Mouse (Mus musculus): ENCODE data around the gene Igsf21.
A peak's percentile ranks its signal among the peaks of the same experiment; 100 is the strongest.

The Igsf21 gene

DNA sequence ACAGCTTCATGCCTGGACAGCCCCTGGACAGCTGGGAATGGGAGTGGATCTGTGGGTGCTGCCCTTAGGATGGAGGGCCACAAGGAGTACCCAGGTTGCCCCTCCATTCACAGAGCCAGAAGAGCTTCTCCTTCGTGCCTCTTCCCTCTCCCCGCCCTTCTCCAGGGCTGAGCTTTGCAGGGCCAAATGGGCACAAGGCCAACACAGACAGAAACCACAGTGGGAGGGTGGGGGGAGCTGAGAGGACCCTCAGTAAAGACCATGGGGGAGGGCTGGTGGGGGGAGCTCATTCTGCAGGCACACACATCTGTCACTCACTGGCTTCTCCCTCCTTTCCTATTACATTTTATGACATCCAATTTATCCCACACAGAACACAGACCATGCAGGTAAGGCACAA is 151.7 kb downstream of the Igsf21 start:
- no peak for DNase-seq

DNA sequence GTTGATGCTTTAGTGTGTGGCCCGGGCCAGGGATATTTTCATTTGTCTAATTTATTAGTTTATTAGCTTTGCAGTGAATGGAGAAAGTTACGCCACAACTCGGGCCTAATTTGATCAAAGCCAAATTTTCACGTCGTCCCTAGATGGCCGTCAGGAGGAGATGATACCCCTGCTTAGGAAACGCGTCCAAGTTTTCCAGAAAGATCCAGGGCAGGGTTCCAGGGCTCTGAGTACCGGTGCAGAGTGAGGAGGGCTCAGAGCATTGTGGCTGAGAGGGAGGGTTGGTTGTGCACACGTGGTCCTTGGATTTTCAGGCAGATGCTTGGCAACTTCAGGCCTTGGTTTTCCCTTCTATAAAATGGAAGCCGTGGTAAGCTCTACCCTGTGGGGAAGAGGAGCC is 154.2 kb downstream of the Igsf21 start:
- DNase-seq = no peak

DNA sequence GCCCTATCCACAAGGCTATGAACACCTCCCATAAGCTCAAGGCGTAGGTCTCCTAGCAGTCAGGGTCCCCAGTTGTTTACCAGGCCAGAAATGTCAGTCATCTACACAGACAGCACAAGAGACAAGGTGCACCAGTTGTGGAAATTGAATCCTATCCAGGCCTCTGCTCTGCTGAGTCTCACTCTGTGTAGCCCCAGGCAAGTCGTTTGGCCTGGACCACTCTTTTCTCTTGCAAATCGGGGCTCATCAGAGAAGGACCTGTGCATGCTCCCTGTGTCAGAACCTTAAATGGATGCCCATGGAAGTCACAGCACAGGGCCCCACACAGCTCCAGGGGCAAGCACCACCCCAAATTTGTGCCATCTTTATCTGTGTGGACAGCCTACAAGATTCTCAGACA is 154.9 kb downstream of the Igsf21 start:
- no peak for DNase-seq

DNA sequence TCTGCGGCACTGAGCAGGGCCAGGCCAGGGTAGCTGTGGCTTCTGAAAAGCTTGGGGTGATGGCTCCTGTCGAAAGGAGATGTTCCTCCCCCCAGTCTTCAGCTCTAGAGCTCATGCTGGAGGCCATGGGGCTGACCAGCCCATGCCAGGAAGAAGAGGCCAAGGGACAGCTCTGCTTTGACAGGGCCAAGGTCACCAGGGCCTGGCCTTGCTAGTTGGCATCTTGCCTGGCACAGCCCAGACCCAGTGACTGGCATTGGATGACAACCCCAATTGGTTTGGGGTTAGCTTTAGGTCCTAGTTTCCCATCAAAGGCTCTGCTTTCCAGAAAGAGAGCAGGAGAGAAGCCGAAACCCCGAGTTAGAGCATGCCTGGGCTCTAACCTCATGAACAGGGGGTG is 156.9 kb downstream of the Igsf21 start:
- DNase-seq = no peak

DNA sequence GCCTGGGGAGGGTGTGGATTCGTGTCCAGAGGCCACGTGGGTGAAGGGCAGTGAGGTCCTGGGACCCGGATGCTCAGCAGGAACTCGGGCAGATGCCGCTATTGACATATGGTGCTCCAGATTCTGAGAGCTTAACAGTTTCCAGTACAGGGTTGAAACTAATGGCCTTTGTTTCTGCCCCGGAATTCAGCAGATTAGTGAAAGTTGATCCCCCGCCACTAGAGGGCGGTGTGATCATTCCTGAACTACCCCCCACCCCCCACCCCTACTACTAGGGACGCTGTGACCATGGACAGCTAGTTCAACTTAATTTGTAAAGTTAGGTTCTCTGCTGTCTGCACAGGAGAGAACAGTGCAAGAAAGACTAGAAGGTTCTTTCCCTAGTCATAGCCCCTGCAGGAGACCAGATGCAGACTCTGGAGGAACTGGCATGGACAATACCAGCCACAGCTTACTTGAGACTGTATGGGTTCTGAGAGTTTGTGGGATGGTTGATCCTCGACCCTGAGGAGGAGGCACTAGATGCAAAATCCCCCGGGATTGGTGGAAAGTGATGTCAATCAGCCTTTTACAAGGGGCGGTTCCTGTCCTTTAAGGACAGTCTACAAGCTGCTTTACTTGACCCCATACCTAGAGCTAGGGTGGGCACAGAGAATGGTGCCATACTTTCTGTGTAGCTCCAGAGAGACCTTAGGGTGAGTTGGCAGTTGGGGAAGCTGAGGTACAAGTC is 157.7 kb downstream of the Igsf21 start:
- no peak for DNase-seq

DNA sequence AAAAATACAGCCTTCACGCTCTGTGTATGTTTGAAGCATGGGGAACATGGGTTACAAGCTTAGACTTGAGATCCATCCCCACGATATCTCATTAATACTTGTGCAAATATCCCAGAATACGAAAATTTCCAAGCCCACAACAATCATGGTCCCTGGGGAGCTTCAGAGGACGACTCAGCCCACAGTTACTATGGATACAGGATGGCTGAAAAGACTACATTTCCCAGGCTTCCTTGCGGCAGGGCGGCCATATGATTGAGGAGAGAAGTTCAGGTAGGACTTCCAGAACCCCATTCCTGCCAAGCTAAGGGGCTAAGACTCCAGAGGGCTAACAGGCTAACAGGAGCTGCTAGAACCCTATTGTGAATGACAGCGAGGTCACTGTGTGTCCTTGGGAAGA is 160.4 kb downstream of the Igsf21 start:
- DNase-seq = no peak

DNA sequence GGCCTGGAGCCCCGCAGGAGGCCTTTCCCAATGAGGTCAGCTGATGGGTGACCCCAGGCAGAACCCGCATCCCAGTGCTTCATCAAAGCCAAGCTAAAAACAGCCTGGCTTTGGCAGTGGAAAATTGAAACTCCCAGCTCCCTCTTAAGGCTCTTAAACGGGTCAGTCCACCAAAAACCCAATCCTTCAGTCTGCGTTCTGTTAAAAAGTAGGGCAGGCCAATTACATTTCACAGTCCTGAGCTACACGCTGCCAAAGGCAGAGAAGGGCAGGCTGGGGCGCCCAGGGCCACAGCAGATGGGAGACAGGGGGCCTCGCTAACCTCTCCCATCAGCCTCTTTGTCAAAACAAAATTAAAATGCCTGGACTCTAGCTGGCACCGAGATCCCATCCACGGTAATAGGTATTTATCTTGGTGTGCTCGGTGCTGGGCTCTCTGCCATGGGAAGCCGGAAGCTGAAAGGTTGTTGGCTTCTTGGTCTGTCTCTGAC is 162.0 kb downstream of the Igsf21 start:
- no peak for DNase-seq

DNA sequence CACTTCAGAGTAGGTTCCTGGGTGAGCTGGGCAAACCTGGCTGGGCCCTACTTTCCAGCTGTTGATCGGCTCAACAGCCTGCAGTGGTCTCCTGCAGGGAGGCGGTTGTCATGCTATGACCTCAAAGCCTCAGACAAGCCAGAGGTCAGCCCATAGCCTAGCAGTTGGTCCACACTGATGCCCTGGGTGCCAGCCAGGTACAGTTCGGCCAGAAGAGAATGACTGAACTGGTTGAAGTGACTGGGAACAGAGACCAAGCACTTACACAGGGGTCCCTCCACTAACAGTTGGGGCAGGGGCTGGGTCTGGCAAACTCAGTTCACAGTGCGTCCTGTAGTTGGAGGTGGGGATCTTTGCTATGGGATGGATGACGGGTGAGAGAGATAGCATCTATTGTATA is 162.5 kb downstream of the Igsf21 start:
- DNase-seq = no peak

DNA sequence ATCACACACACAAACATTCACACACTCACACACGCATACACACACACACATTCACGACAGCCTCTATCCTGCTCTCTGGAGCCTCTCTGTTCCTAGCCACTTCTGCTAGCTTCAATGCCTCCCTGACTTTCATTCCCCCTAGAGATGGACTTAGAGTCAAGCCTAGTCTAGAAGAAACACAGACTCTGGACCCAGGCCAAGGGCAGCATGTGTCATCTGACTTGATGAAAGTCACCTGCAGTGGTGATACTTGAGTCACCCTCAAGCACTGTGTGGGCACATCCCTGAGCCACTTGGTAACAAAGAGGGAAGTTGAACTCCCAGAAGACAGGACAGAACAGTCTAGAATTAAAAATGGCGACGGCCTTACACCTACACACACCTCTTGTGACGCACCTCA is 168.2 kb downstream of the Igsf21 start:
- DNase-seq = no peak

DNA sequence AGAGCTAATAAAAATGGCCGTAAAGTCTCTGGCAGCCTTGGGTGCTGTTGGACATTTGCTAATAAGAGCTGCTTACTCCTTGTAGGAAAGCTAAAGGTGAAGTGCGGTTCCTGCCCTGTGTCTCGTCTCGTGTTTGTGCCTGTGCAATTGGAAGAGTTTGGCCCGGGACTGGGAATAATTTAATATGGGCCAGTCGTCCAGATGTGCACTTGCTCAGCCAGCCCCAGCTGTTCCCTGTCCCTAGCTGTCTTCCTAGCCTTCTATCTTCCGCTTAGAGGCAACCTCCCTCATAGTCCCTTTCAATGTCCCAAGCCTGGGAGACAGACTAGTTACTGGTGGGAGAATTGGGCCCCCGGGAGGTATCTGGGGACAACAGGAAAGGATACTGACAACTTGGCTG is 169.0 kb downstream of the Igsf21 start:
- DNase-seq = no peak

DNA sequence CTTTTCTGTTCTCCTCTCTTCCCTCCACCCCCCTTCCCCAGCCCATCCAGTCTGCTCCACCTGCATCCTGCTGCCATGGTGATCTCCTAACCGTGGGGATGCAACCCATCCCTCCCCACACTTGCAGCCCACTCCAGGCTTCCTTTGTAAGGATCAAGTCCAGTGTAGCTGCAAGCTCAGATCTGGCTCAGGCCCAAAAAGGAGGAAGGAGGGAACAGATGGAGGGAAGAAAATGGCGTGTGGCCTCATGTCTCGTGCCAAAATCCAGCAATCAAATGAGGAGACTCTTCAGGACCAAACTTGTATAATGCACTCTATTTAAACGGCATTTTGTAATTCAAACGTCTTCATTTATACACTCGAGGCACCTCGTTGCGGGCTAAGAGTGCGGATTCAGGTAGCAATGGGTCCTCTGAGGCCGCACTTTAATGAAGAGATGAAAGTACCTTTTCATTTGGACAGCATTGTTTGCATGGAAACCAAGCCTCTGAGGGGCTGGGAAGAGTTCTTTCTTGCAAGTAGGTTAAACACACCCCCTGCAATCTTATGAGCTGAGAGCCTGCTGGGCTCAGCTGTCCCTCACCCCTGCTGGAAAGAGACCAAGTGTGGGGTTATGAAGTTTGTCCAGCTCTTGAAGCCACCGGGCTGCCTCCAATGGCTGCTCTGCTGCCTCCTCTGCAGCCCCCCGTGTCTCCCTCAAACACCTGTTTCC is 169.6 kb downstream of the Igsf21 start:
- DNase-seq = no peak

DNA sequence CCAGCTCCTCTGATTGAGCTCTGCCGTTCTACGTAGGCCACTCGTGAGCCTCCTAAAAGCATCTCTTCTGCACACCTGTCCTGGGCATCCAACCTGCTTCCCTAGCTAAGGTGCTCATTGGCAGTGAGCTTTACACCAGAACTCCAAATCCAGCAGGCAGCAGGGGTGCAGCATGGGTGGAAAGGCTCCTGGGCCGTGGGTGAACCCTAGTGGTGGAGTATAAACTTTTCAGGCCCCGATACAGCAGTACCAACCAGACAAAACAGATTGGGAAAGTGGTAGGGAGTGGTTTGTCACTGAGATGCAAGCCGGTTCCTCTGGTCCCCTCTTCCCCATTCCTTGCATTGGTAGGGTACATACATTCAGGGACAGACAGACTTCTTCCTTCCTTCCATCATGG is 170.2 kb downstream of the Igsf21 start:
- DNase-seq = no peak

DNA sequence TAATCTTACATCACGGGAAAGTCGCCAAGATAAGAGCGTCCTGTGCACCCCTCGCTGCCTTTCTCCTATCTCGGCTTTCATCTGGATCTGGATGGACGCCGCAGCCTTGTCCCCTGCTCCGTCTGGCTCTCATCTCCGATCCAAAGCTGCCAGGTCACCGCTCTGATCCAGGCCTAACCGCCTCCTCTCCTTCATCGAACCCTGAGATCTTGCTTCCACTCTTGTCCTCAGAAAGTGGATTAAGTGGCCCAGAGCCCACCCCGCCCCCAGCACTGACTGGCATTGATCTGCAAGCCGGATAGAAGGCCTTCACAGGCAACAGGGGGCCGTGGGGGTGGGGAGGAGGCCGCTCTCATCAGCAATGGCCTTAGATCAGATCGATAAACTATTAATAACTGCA is 175.5 kb downstream of the Igsf21 start:
- no peak for DNase-seq

DNA sequence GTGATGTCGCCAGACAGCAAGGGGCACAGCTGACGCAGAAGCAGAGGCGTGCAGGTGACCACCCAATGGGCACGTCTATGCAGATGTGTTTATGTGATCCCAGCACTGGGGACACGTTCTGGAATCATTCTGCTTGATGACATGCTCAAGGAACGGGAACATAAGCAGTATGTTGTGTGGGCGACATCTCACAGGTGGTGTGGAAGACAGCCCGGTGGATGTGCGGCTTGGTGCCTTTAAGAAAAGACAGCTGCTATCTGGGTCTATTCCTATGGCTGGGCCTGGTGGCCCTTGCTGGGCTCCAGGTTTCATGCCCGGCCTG is 176.3 kb downstream of the Igsf21 start:
- no peak for DNase-seq

DNA sequence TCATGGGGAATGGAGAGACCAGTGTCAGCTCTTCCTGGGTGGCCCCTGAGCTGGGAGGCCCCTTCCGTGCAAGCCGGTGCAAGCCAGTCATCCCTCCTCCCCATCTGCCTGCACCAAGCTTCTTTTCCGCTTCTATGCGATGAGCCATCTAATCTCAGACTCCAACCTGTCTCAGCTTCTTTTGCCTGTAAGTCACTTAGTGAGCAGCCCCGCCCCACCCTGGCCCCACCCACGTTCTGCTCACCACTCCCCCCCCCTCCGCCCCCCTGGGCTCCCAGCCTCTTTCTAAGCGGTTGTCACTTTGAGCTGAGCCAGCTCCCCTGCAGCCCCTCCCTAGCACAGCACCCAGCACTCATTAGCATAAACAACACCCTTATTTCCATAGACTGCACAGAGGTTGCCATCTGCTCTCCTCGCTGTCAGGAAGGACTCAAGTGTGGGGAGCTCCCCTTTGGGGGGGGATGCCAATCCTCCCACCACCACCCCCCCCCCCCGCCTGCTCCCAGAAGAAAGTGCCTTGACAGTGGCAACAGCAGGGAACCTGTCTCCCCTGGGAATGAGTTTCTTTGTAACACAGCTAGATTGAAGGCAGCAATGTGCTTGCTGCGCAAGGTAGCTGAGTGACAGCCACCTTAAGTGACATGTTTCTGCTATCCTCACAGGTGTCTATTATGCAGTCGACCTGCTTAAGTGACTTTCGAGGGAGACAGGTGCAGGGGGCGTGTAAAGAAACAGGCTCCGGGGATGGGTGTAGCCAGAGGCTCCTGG is 176.8 kb downstream of the Igsf21 start:
- DNase-seq = no peak

DNA sequence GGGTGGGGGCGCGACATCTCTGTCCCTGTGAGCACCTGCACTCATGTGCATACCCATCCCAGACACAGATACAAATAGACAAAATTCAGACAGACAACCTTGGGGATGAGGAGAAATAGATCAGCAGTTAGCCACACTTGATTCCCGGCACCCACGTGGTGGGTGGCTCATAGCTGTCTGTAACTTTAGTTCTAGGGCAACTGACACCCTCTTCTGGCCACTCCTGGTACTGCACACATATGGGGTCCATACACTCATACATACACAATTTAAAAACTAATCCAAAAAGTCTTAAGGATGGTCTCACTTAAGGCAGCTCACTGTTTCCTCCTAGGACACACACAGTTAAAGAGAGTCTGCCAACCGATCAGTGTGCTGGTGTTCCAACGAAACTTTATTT is 178.1 kb downstream of the Igsf21 start:
- DNase-seq = no peak

DNA sequence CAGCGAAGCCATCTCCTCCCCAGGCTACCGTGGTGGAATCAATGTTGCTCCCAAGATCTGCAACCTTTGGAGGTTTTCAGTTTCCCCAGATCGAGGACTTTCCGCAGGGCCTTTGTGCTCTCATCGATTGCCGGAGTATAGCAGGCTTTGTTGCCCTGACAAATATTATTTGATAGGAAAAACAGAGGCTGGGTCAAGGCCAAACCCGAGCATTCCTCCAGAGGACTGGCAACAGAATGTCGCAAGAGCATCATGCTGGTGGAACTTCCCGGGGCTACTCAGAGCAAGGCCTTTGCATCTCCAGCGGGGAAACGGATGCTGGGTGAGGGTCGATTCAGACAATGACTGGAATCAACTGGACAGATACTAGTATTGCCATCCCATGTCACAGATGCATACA is 180.6 kb downstream of the Igsf21 start:
- DNase-seq = no peak

DNA sequence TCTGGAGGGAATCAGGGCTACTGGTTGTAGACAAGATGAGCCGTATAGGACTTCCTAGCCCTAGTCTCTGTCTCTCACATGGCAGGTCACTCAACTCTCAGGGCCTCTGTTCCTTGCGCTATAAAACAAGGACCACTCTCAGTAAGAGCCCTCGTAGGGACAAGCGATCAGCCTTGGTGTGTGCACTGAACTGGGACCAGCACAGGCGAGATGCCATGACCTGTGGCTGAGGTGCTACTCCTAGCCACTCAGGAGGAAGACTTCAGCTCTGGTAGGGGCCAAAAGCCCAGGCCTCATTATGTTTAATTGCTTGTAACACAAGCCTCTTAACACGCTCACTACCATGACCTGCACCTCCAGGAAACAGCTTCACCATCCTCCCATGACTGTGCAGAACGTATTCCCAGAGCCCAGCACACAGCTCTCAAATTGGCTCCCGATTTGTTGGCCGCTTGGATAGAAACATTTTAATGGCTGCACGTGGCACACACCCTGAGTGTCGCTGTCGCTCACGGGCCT is 183.4 kb downstream of the Igsf21 start:
- no peak for DNase-seq

DNA sequence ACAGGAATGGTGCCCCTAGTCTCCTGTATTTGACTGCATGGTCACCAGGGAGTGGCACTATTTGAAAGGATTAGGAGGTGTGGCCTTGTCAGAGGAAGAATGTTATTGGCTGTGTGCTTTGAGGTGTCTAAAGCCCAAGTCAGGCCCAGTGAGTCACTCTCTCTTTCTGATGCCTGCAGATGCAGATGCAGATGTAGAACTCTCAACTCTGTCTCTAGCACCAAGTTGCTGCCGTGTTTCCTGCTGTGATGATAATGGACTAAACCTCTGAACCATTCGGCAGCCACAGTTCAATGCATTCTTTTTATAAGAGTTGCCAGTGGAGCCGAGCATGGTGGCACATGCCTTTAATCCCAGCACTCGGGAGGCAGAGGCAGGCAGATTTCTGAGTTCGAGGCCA is 186.3 kb downstream of the Igsf21 start:
- no peak for DNase-seq

DNA sequence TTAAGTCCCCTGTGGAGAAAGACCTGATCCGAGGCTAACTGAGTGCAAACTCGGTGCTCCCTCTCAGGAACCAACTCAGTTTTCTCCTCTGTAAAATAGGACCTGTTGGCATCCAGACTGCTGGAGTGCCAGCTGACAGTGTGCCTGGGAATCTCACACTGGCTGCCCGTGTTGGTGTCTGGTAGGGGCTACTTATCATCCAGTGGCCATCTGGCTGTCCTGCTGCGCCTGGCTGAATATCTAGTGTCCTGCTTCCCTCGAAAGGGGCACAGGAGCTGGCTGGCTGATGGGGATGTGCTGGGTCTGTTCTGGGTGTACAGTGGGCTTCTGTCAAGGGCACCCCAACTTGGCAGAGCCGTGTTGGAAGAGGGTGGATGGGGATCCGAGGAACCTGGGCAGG is 193.5 kb downstream of the Igsf21 start:
- DNase-seq = no peak

DNA sequence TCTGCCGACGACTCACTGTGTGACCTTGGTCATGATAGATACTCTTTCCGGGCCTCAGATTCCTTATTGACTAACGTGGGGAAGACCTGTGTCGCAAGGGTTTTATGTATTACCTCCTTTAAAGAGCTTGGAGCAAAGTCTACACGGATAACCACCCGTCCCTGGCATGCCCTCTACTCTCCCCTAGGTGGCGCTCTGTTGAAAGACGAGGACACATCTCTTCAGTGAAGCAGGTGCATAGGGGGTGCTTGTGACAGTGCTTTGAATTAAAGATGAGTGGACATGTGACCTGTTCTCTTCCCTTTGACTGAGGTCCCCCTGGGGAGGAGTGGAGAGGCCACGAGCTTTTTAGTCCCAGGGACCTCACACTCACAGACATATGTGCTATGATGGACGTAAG is 194.0 kb downstream of the Igsf21 start:
- peak in 1 of 2 experiments; percentile 13 for DNase-seq

DNA sequence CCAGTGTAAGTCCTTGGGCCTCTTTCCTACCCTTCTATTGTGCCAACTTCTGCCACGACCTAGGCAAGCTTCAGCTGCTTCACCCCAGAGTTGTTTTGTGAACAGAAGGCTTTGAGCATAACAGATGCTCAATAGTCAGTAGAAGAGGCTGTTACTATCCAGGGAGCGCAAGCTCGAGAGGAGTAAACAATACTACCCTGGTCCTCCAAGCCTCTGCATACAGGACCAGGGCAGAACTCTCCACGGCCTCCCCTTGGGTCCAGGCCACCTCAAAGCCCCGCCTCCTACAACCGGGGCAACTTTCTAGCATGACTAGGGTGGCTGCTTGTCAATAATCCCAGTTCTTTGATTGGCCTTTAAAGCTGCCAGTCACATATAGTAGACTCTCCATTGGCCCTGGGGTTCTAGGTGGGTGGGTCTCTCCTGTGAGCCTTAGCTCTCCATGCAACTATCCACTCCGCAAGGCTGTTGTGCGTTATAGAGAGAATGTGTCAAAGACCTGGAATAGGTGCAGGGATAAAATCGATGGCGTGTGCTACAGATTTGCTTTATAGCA is 198.7 kb downstream of the Igsf21 start:
- no peak for DNase-seq

DNA sequence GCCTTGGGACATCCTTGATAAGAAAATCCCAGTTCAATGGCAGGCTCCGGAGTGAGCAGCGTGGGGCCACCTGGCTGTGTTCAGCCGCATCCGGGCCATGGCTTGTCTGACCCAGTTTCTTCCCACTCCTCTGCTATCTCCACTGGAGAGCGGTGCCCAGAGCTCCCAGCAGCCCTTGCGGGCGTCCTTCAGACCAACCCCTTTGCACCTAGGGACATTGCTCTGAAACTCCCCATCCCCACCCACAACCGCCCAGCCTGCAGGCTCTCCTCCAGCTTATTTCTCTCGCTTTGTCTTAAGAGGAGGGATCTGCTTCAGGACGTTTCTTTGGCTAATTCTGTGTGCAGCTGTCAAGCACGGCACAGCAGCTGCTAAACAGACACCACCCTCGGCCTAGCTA is 202.6 kb downstream of the Igsf21 start:
- DNase-seq = no peak
